Mouse (Mus musculus) ES-Bruce4 (cell line): Measurements from ENCODE around the gene Wap. TPM values are rescaled to one million over a fixed set of nuclear protein-coding genes. Genes with fewer than 3 reads are reported as not detected.

Experiments
- H3K27ac ChIP-seq: 2 replicates; pipeline ENCODE4 v1.5.1; 2012; ENCODE audit warnings: low read length, inconsistent platforms; ENCODE audit not compliant: insufficient read depth
- H3K27me3 ChIP-seq: 2 replicates; pipeline ENCODE4 v1.6.1; 2012; ENCODE audit warnings: mild to moderate bottlenecking, low read length, inconsistent platforms; ENCODE audit not compliant: control insufficient read depth, poor library complexity, insufficient read depth, severe bottlenecking
- H3K36me3 ChIP-seq: 2 replicates; pipeline ENCODE4 v1.6.1; 2012; ENCODE audit warnings: inconsistent platforms, mild to moderate bottlenecking, low read length, moderate library complexity; ENCODE audit not compliant: control insufficient read depth, poor library complexity, insufficient read depth, severe bottlenecking
- H3K4me1 ChIP-seq: one replicate; pipeline ENCODE4 v1.8.1; 2011; ENCODE audit warnings: low read length; ENCODE audit not compliant: control insufficient read depth, insufficient read depth
- H3K4me3 ChIP-seq: 2 replicates; pipeline ENCODE4 v1.5.1; 2011; ENCODE audit warnings: low read depth, mild to moderate bottlenecking, low read length
- H3K9ac ChIP-seq: 2 replicates; pipeline ENCODE4 v1.6.1; 2012; ENCODE audit warnings: low read depth, mild to moderate bottlenecking, inconsistent platforms; ENCODE audit not compliant: poor library complexity, severe bottlenecking
- H3K9me3 ChIP-seq: replicated peaks from 2 replicates; pipeline ENCODE4 v1.6.1; 2012; ENCODE audit warnings: mild to moderate bottlenecking, low read length, inconsistent platforms; ENCODE audit not compliant: control insufficient read depth, poor library complexity, insufficient read depth, severe bottlenecking
- CTCF ChIP-seq: IDR thresholded peaks from one replicate; pipeline ENCODE4 v1.8.1; 2011; ENCODE audit warnings: low read depth, low read length
- EP300 ChIP-seq: IDR thresholded peaks from 2 replicates; pipeline ENCODE4 v1.6.1; 2011; ENCODE audit warnings: low read depth, low read length; ENCODE audit not compliant: insufficient read depth
- POLR2A ChIP-seq: IDR thresholded peaks from one replicate; pipeline ENCODE4 v1.8.1; 2011; ENCODE audit warnings: low read length; ENCODE audit not compliant: insufficient read depth
- polyA plus RNA-seq: library from polyadenylated mRNA; stranded (reverse); fragments of >200 nt; gene quantifications from 2 replicates; pipeline ENCODE4 v1.2.4, GENCODE M21; 2011; ENCODE audit warnings: low read depth; ENCODE audit not compliant: missing spikeins, insufficient read depth, insufficient read length

Wap gene
- polyA plus RNA-seq: not detected in 2 replicates

DNA sequence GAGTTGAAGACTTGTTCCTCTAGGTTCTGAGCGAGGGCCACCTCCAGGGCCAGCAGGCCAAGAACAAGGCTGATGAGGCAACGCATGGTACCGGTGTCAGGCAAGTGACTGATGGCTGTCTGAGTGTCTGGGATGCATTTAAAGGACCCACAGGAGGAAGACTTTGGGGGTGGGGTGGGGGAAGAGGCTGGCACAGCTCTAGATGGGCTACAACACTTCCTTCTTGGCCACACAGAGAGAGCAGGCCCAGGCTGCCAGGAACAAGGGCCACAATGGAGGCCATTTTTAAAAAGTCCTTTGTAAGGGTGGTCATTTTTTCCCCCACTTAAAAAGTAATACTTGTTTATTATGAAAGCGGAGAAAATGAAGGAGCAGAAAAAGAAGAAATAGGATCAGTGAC is at the start of gene Wap:
TSS of gene Wap (minus strand) at position 101 of the 400 bp plus-strand sequence.
- Histone ChIP-seq H3K27me3 (no peaks in the 10 kb centered on the region), H3K36me3 (no peaks in the 10 kb centered on the region), H3K9ac (no peak within 1 kb of the TSS), H3K4me1 (no peaks in the 10 kb centered on the region), H3K4me3 (no peak within 1 kb of the TSS), H3K27ac (no peak within 1 kb of the TSS), H3K9me3 (no peaks in the 10 kb centered on the region)
- TF ChIP-seq POLR2A: no peak
- no peak for TF ChIP-seq EP300
- no peak for TF ChIP-seq CTCF

DNA sequence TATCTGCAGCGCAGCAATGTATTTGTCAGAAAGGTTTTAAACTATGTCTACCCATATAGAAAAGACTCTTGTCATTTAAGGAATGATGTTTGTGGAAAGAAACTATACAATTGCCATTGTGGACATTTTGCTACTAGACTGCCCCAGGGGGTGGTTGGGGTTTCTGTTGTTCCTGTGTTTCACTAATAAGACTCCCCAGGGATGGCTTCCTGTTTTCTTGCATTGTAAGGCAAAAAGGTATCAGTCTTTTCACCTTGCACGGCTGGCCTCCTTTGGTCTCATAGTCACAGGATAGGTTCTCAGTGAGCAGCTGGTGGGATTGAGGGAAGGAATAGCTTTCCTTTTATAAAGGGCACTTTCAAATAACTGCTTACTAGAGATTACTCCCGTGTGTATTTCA is 46.3 kb upstream of the Wap start:
- H3K9me3 ChIP-seq: no peaks in the 10 kb centered on the region
- no peaks in the 10 kb centered on the region for H3K36me3 ChIP-seq
- no peaks in the 10 kb centered on the region for H3K27me3 ChIP-seq
- no peak overlapping the region for H3K4me3 ChIP-seq
- no peak overlapping the region for H3K27ac ChIP-seq
- no peak overlapping the region for H3K9ac ChIP-seq
- no peaks in the 10 kb centered on the region for H3K4me1 ChIP-seq
- no peak for TF ChIP-seq EP300
- TF ChIP-seq CTCF: no peak
- TF ChIP-seq POLR2A: no peak

DNA sequence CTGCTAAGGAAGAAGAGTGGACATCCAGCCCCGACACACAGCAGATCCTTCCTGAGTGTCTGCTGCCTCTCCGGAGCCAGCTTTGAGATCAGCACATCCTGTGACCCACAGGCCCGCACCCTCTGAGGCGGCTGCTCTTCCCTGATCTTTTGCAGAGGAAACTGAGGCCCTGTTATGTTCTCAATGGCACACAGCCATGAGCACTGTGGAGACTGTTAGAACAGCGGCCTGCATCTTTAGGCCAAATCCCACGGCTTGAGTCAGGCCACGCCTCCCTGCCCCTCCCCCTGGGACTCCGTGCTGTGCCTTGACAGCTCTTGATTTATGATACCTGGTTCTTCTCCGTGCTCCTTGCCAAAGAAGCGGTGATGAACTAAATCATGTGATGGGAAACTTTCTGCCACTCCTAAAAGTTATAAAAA is 42.0 kb upstream of the Wap start:
- Histone ChIP-seq H3K4me1 (no peaks in the 10 kb centered on the region), H3K36me3 (no peaks in the 10 kb centered on the region), H3K27ac (no peak overlapping the region), H3K9ac (no peak overlapping the region), H3K27me3 (no peaks in the 10 kb centered on the region), H3K9me3 (no peaks in the 10 kb centered on the region), H3K4me3 (no peak overlapping the region)
- TF ChIP-seq EP300 (no peak), POLR2A (no peak), CTCF (no peak)

DNA sequence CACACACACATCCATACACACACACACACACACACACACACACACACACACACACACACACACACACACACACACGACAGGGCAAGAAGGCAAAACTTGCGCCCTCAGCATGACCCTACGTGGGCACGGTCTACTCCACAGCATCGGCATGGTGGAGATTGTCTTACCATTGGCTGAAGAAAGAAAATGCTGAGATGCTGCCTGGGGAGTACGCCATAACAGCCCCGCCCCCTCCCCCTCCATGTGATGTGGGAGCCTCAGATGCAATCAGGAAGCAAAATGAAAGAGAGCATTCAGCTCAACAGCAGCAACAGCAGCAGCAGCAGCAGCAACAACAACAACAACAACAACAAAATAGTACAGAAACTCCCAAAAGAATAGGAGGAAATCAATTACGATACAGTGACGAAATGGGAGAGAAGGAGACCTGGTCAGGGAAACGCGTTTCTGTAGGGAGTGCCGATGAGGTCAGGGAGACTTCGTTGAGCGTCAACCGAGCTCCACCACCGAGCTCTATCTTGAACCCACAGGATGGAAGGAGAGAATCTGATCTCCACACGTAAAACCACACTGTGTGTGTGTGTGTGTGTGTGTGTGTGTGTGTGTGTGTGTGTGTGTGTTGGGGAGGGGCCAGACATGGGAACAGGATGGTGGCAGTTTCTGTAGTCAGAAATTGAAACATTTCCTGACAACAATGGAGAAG is 41.4 kb upstream of the Wap start:
- H3K27ac ChIP-seq: no peak overlapping the region
- no peak overlapping the region for H3K4me3 ChIP-seq
- TF ChIP-seq CTCF (no peak), EP300 (no peak), POLR2A (no peak)
- no peaks in the 10 kb centered on the region for H3K27me3 ChIP-seq
- no peaks in the 10 kb centered on the region for H3K36me3 ChIP-seq
- no peaks in the 10 kb centered on the region for H3K4me1 ChIP-seq
- H3K9me3 ChIP-seq: no peaks in the 10 kb centered on the region
- H3K9ac ChIP-seq: no peak overlapping the region

DNA sequence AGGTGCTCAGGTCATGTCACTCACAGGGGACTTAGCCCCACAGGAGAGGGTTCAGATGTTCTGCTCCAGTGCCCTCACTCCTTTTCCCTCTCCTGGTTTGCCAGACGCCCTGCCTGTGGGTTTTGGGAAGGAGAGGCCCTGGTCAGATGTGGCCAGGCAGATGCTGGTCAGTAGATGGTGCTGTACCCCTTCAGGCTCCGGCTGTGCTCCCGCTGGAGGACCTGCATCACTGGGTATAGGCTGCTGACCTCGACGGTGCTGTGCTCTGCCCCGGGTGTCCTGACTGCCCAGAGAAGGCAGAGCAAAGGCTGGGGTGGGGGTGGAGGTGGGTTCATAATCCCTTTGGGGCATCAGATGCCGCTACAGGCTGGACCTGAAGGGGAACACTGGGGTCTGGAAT is 39.1 kb upstream of the Wap start:
- no peak overlapping the region for H3K4me3 ChIP-seq
- no peak overlapping the region for H3K27ac ChIP-seq
- no peaks in the 10 kb centered on the region for H3K36me3 ChIP-seq
- no peaks in the 10 kb centered on the region for H3K4me1 ChIP-seq
- H3K27me3 ChIP-seq: no peaks in the 10 kb centered on the region
- H3K9ac ChIP-seq: no peak overlapping the region
- no peaks in the 10 kb centered on the region for H3K9me3 ChIP-seq
- TF ChIP-seq EP300 (no peak), CTCF (peak; percentile 34)

DNA sequence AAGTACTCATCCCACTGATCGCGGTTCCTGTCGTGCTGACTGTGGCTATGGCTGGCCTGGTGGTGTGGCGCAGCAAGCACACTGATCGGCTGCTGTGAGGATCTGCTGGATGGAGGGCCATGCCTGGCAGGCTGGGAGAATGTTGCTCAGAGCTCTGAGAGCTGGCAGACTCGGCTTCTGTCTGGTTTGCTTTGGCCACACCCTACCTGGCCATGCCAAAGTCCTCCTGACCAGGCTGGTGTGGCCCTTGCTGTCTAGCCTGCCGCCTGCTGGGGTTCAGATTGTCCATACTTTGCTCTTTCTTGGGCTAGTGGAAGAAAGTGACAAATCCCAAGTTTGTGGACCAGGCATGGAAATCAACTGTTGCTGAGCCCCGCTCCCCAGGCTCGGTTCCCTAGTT is 38.2 kb upstream of the Wap start:
- no peaks in the 10 kb centered on the region for H3K4me1 ChIP-seq

More for the DNA sequence above, 38.2 kb upstream of the Wap start:
- H3K9ac ChIP-seq: no peak overlapping the region
- H3K9me3 ChIP-seq: no peaks in the 10 kb centered on the region
- H3K27ac ChIP-seq: no peak overlapping the region
- H3K27me3 ChIP-seq: no peaks in the 10 kb centered on the region
- no peak for TF ChIP-seq POLR2A
- no peak for TF ChIP-seq CTCF
- TF ChIP-seq EP300: no peak
- no peak overlapping the region for H3K4me3 ChIP-seq
- H3K36me3 ChIP-seq: no peaks in the 10 kb centered on the region
